Mouse (Mus musculus): ENCODE measurements around the gene Gm14214. TPM values are rescaled to one million over a fixed set of nuclear protein-coding genes. Genes with fewer than 3 reads are reported as not detected.

The Gm14214 gene
- polyA plus RNA-seq, 1 experiment from 2014 or later, result not detected

DNA sequence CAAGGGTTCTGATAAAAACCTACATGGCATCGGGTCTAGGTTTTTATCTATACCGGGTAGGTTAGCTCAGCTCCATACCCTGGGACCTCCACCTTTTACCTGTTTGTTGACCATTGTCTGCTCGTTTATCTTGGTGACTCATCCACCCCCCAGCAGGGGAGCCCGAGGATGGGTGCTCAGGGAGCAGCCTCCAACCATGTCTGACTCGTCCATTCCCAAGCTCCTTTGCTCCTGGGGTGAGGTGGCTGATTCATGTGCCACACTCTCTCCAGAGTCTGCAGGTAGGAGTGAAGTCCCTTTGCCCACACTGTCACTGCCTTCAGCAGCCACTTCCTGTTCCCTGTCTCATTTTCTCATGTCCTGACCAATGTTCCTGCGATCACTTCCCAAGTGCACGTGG, 33.8 kb downstream of the Gm14214 start:
- Histone ChIP-seq H3K4me2 (replicated peaks; ENCODE audit: low read depth, low read length) (no peak overlapping the region), H3K9me3 (ENCODE audit: low read length) (no peaks in the 10 kb centered on the region), H3K27ac (ENCODE audit: low read length) (no peak overlapping the region), H3K36me3 (ENCODE audit: insufficient read depth, low read length) (no peaks in the 10 kb centered on the region), H3K27me3 (ENCODE audit: insufficient read depth, low read length) (no peaks in the 10 kb centered on the region), H3K4me1 (ENCODE audit: insufficient read depth, low read length) (peaks cover 28% of the 10 kb centered on the region), H3K9ac (replicated peaks; ENCODE audit: low read length) (no peak overlapping the region), H3K4me3 (ENCODE audit: low read length) (no peak overlapping the region)
- no peak for ATAC-seq (ENCODE audit: low FRiP score, low TSS enrichment)
- 68% methylated on average over 7 of the region's 7 CpGs for WGBS

GRCm38 (mm10) chr2:154735416-154735815, 34.4 kb downstream of the Gm14214 start:
- peak; percentile 72 for ATAC-seq (ENCODE audit: low FRiP score, low TSS enrichment)
- Histone ChIP-seq H3K9ac (replicated peaks; ENCODE audit: low read length) (no peak overlapping the region), H3K36me3 (ENCODE audit: insufficient read depth, low read length) (no peaks in the 10 kb centered on the region), H3K27me3 (ENCODE audit: insufficient read depth, low read length) (no peaks in the 10 kb centered on the region), H3K9me3 (ENCODE audit: low read length) (no peaks in the 10 kb centered on the region), H3K27ac (ENCODE audit: low read length) (no peak overlapping the region), H3K4me3 (ENCODE audit: low read length) (no peak overlapping the region), H3K4me1 (ENCODE audit: insufficient read depth, low read length) (peaks cover 28% of the 10 kb centered on the region), H3K4me2 (replicated peaks; ENCODE audit: low read depth, low read length) (no peak overlapping the region)
- 6% methylated on average over 7 of the region's 7 CpGs for WGBS

DNA sequence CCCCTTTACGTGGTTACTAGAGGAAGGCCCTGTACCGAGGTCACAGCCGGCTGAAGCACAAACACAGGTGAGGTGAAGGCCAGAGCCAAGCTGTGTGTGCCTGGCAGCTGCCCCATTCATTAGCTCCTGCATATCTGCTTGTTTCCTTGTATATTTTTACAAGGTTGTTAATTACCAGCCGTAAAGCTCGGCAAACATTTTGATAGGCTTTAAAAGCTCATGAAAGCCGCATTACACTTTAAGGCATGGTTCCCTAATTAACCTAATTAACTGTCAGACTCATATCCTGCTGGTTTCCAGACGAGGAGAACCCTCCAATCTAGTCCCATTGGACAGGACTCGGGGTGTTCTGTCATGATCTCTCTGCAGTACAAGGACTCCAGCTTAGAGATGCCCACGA, 34.9 kb downstream of the Gm14214 start:
- H3K27ac ChIP-seq (ENCODE audit: low read length), result no peak overlapping the region
- H3K4me3 ChIP-seq (ENCODE audit: low read length), result no peak overlapping the region
- H3K9me3 ChIP-seq (ENCODE audit: low read length), result no peaks in the 10 kb centered on the region
- WGBS, result 22% methylated on average over 9 of the region's 9 CpGs
- H3K27me3 ChIP-seq (ENCODE audit: insufficient read depth, low read length), result no peaks in the 10 kb centered on the region
- peaks cover 28% of the 10 kb centered on the region for H3K4me1 ChIP-seq (ENCODE audit: insufficient read depth, low read length)
- no peak overlapping the region for H3K4me2 ChIP-seq (replicated peaks; ENCODE audit: low read depth, low read length)
- no peak overlapping the region for H3K9ac ChIP-seq (replicated peaks; ENCODE audit: low read length)
- no peaks in the 10 kb centered on the region for H3K36me3 ChIP-seq (ENCODE audit: insufficient read depth, low read length)
- no peak for ATAC-seq (ENCODE audit: low FRiP score, low TSS enrichment)

DNA sequence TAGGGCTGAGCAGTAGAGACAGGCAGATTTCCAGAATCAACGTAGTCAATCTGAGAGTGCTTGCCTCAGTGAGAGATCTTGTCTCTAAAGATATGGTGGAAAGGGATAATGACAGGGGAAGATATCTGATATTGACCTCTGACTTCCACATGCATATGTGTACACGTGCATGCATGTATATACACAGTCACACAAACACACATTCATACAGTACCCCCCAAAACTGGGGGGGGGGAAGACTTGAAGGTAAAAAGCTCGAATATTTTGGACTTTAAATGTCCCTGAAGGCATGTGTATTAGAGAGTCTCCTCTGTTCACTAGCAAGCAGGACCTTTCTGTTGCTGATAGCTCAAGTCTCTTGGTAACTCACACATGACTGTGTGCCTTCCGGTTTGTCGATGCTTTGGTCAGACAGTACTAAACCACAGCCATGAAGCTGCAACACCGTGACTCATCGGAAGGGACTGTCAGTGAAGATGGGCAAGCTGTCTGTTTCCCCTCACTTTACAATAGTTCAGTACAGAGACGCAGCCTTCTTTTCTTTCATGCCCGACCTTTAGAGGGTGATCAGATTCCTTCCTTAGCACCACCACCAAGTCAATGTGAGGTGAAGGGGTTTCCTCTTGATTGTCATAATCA, 37.2 kb downstream of the Gm14214 start:
- WGBS, result 63% methylated on average over 9 of the region's 9 CpGs
- no peak for ATAC-seq (ENCODE audit: low FRiP score, low TSS enrichment)
- H3K27me3 ChIP-seq (ENCODE audit: insufficient read depth, low read length), result no peaks in the 10 kb centered on the region
- H3K4me3 ChIP-seq (ENCODE audit: low read length), result no peak overlapping the region
- H3K9me3 ChIP-seq (ENCODE audit: low read length), result no peaks in the 10 kb centered on the region
- H3K27ac ChIP-seq (ENCODE audit: low read length), result no peak overlapping the region
- H3K36me3 ChIP-seq (ENCODE audit: insufficient read depth, low read length), result no peaks in the 10 kb centered on the region
- H3K4me2 ChIP-seq (replicated peaks; ENCODE audit: low read depth, low read length), result no peak overlapping the region
- H3K4me1 ChIP-seq (ENCODE audit: insufficient read depth, low read length), result peaks cover 28% of the 10 kb centered on the region
- no peak overlapping the region for H3K9ac ChIP-seq (replicated peaks; ENCODE audit: low read length)

GRCm38 (mm10) chr2:154731916-154732315, 37.9 kb downstream of the Gm14214 start:
- ATAC-seq (ENCODE audit: low FRiP score, low TSS enrichment), result no peak
- H3K9ac ChIP-seq (replicated peaks; ENCODE audit: low read length), result no peak overlapping the region
- WGBS, result 58% methylated on average over 2 of the region's 2 CpGs
- no peak overlapping the region for H3K4me3 ChIP-seq (ENCODE audit: low read length)
- peaks cover 34% of the 10 kb centered on the region for H3K4me1 ChIP-seq (ENCODE audit: insufficient read depth, low read length)
- no peak overlapping the region for H3K27ac ChIP-seq (ENCODE audit: low read length)
- no peaks in the 10 kb centered on the region for H3K9me3 ChIP-seq (ENCODE audit: low read length)
- no peak overlapping the region for H3K4me2 ChIP-seq (replicated peaks; ENCODE audit: low read depth, low read length)
- no peaks in the 10 kb centered on the region for H3K27me3 ChIP-seq (ENCODE audit: insufficient read depth, low read length)
- H3K36me3 ChIP-seq (ENCODE audit: insufficient read depth, low read length), result no peaks in the 10 kb centered on the region

- Histone ChIP-seq H3K9ac (replicated peaks; ENCODE audit: low read length) (no peak overlapping the region), H3K9me3 (ENCODE audit: low read length) (no peaks in the 10 kb centered on the region), H3K27me3 (ENCODE audit: insufficient read depth, low read length) (no peaks in the 10 kb centered on the region), H3K36me3 (ENCODE audit: insufficient read depth, low read length) (no peaks in the 10 kb centered on the region), H3K4me2 (replicated peaks; ENCODE audit: low read depth, low read length) (no peak overlapping the region), H3K4me3 (ENCODE audit: low read length) (no peak overlapping the region), H3K4me1 (ENCODE audit: insufficient read depth, low read length) (peaks cover 29% of the 10 kb centered on the region), H3K27ac (ENCODE audit: low read length) (no peak overlapping the region)
- ATAC-seq (ENCODE audit: low FRiP score, low TSS enrichment), result no peak
- WGBS, result 83% methylated on average over 3 of the region's 3 CpGs
These were observed 39.0 kb downstream of the Gm14214 start for GRCm38 (mm10) chr2:154730841-154731240.

GRCm38 (mm10) chr2:154729737-154730136, 40.1 kb downstream of the Gm14214 start:
- whole genome bisulfite sequencing, result 37% methylated on average over 3 of the region's 3 CpGs
- no peak overlapping the region for H3K27ac ChIP-seq (ENCODE audit: low read length)

GRCm38 (mm10) chr2:154723473-154723872, 46.4 kb downstream of the Gm14214 start:
- Histone ChIP-seq H3K36me3 (ENCODE audit: insufficient read depth, low read length) (no peaks in the 10 kb centered on the region), H3K27me3 (ENCODE audit: insufficient read depth, low read length) (no peaks in the 10 kb centered on the region), H3K4me3 (ENCODE audit: low read length) (no peak overlapping the region), H3K4me1 (ENCODE audit: insufficient read depth, low read length) (peaks cover 12% of the 10 kb centered on the region; the same call in 1 of the 2 replicates), H3K9ac (replicated peaks; ENCODE audit: low read length) (no peak overlapping the region), H3K4me2 (replicated peaks; ENCODE audit: low read depth, low read length) (no peak overlapping the region), H3K9me3 (ENCODE audit: low read length) (no peaks in the 10 kb centered on the region), H3K27ac (ENCODE audit: low read length) (no peak overlapping the region)
- ATAC-seq (ENCODE audit: low FRiP score, low TSS enrichment), result 0 out of 2 replicates have a peak, but pooled peaks have one; percentile 21
- WGBS, result 75% methylated on average over 4 of the region's 4 CpGs

More at GRCm38 (mm10) chr2:154729737-154730136, 40.1 kb downstream of the Gm14214 start:
- Histone ChIP-seq H3K4me2 (replicated peaks; ENCODE audit: low read depth, low read length) (no peak overlapping the region), H3K9ac (replicated peaks; ENCODE audit: low read length) (no peak overlapping the region), H3K4me1 (ENCODE audit: insufficient read depth, low read length) (peaks cover 18% of the 10 kb centered on the region), H3K36me3 (ENCODE audit: insufficient read depth, low read length) (no peaks in the 10 kb centered on the region), H3K9me3 (ENCODE audit: low read length) (no peaks in the 10 kb centered on the region), H3K4me3 (ENCODE audit: low read length) (no peak overlapping the region), H3K27me3 (ENCODE audit: insufficient read depth, low read length) (no peaks in the 10 kb centered on the region)
- peak; percentile 50 for ATAC-seq (ENCODE audit: low FRiP score, low TSS enrichment)

GRCm38 (mm10) chr2:154720315-154720714, 49.5 kb downstream of the Gm14214 start:
- WGBS, result 92% methylated on average over 2 of the region's 2 CpGs

More at GRCm38 (mm10) chr2:154720315-154720714, 49.5 kb downstream of the Gm14214 start:
- Histone ChIP-seq H3K9me3 (ENCODE audit: low read length) (no peaks in the 10 kb centered on the region), H3K4me3 (ENCODE audit: low read length) (no peak overlapping the region), H3K27me3 (ENCODE audit: insufficient read depth, low read length) (no peaks in the 10 kb centered on the region), H3K27ac (ENCODE audit: low read length) (no peak overlapping the region), H3K36me3 (ENCODE audit: insufficient read depth, low read length) (no peaks in the 10 kb centered on the region), H3K9ac (replicated peaks; ENCODE audit: low read length) (no peak overlapping the region), H3K4me1 (ENCODE audit: insufficient read depth, low read length) (peaks cover 8% of the 10 kb centered on the region; the same call in 1 of the 2 replicates), H3K4me2 (replicated peaks; ENCODE audit: low read depth, low read length) (no peak overlapping the region)
- ATAC-seq (ENCODE audit: low FRiP score, low TSS enrichment), result no peak

All from kidney, embryonic 16.5 days (tissue).